Mouse (Mus musculus) cerebellum, adult 11-12 months (tissue): ENCODE measurements around the gene Maml3.

ENCODE experiments used
- DNase-seq: peaks from one replicate; pipeline ENCODE4 v3.0.0; 2022

The Maml3 gene

GRCm38 (mm10) chr3:52043847-52044246, 61.0 kb downstream of the Maml3 start:
- DNase-seq = no peak

- no peak for DNase-seq
These were observed 62.2 kb downstream of the Maml3 start for GRCm38 (mm10) chr3:52042680-52043079.

GRCm38 (mm10) chr3:52039958-52040357, 64.9 kb downstream of the Maml3 start:
- DNase-seq = no peak

GRCm38 (mm10) chr3:52037260-52037659, 67.6 kb downstream of the Maml3 start:
- no peak for DNase-seq

DNA sequence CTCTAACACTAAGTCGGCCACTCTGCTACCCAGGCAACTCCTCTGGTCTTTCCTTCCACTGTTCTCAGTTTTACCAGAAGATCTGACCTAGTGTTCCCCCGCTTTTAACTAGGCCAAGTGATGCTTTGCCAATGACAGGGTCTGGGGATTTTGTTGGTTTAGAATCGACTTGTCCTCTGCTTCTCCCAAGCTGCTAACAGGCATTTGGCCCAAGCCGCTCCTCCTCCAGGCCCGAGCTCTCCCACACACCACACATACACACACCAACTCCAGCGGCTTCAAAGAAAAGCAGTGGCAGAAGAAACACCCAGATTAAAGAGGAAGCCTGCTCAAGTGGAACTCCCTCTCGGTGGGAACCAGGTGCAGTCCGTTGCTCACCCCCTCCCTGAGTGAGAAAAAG, 69.5 kb downstream of the Maml3 start:
- DNase-seq = no peak

GRCm38 (mm10) chr3:52033857-52034588, 70.9 kb downstream of the Maml3 start:
- no peak for DNase-seq

DNA sequence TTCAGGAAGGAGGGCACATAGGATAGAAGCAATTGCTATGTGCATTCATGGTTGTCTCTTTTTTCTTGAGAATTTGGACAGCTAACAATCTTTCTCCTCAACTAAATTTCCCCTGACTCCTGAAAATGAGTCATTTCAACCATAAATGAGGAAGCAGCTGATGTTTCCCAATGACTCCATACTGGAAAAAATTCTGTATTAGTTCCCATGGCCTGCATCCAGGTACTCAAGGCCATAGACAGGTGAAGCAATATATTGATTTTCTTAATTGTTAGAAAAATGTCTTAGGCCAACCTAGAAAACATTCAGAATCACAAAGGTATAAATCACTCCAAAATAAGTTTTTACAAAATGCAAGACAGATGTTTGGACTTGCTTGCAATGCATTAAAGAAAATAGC, 73.5 kb downstream of the Maml3 start:
- no peak for DNase-seq

DNA sequence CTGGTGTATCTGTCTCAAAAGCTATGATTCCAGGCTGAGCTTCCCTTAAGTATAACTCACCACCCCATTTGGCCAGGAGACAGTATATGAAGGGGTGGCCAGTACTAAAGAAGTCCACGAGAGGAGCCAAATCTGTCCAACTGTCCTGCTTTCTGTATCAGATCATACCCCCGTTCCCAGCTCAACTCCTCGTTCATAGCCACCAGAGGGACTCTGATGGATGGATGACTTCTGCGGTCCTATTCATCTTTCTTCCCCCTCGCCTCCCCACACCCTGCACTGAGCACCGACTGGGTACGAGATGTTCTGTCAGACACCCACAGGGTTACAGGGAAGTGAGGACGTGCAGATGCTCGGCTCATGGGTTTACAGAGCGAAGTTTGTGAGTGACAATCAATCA, 74.8 kb downstream of the Maml3 start:
- no peak for DNase-seq

DNA sequence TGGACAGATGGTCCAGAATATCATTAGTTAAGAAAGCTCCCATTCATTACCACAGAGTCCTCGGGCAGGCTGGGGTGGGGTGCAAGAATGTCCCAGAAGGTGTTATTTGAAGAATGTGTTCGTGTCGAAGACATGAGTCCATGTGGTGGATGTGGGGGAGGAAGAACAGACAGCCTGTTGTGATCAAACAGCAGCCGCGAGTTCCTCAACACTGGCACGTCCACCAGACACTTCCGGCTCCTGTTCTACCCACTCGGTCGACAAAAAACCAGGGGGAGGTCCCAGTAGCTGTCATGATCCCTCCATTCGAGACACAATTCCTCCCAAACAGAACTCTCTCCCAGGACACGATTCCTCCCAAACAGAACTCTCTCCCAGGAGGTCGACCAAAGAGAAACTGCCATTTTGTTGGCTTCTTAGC, 75.2 kb downstream of the Maml3 start:
- DNase-seq = no peak

GRCm38 (mm10) chr3:52027972-52028371, 76.9 kb downstream of the Maml3 start:
- DNase-seq = no peak

GRCm38 (mm10) chr3:52022486-52022885, 82.4 kb downstream of the Maml3 start:
- DNase-seq = no peak

GRCm38 (mm10) chr3:52018103-52018439, 86.8 kb downstream of the Maml3 start:
- DNase-seq = no peak

DNA sequence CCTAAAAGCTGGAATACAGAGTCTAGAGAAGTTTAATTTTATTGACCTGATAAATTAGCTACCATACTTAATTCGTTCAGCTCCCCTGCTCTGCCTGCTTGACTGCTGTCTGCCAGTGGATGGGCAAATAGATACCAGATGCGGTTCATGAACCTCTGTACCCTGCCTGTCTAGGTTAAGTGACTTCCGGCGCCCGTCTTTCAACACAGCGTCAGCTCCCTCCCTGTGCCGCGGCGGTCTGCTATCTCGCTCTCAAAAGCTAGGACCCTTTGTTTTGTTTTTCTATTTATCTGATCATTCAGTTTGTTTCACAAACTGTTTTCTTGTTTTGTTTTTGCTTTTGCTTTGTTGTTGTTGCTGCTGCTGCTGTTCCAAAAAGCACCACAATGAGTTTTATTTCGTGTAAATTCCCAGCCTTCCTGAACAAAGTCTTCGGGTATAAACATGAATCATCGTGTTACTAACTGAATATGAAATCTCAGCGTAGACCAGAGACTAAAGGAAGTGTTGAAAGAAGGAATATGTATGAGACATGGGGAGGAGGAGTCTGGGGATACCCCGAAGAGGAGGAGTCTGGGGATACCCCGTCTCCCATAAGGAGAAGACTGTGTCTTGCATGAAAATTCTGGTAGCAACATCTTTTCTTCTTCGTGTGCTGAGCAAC, 87.3 kb downstream of the Maml3 start:
- no peak for DNase-seq

DNA sequence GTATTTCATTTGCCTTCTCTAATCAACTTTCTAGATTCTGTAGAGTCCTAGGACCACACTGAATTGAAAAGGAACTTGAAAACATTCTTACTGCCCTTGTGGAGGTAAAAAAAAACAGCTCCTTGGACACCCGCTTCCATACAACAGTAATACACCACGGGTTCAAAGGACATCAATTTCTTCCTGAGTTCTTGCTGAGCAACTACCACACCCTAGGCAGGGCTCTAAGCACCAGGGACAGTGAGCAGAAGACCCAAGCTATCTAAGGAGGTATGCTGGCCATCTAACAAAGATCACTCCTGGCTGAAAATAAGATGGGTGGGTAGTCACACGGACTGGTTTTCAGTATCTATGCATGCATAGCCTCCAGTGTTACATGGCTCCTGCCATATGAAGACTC, 88.7 kb downstream of the Maml3 start:
- DNase-seq = no peak

DNA sequence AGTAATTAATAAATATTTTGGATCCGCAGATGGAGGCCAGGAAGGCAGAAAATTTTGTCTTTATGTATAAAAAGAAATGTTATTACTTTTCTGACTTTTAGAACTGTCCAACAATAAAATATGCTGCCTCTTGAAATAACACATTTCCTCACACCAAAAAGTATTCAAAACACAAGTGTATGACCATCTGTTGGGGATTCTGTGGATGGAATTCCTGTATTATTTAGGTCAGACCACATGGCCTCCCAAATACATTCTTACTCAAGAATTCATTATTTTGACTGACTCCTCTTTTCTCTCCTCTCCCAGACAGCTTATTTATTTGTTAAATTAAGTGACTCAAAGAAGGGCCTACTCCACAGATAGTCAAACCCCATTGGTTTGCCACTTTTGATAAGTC, 89.3 kb downstream of the Maml3 start:
- no peak for DNase-seq

- no peak for DNase-seq
These were observed 93.7 kb downstream of the Maml3 start for GRCm38 (mm10) chr3:52011032-52011710.

DNA sequence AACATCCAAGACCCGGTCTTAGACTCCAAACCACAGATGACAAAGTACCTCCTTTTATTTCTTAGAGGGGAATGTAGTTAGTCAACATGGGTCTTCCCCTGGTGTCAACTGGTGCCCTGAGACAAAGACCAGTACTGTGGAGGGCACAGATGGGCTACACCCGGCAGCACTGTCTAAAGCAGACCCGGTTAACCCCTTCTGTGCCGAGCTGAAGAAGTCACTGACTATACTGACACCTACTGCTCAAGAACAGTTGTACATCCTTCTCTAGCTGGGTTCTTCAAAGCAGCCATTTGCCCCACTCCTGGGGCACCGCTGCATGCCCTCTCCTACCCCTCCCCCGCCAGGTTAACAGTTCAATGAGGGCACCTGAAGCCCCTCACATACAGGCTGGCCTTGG, 95.6 kb downstream of the Maml3 start:
- DNase-seq = peak; percentile 45

GRCm38 (mm10) chr3:52007602-52008252, 97.1 kb downstream of the Maml3 start:
- peak; percentile 87 for DNase-seq

DNA sequence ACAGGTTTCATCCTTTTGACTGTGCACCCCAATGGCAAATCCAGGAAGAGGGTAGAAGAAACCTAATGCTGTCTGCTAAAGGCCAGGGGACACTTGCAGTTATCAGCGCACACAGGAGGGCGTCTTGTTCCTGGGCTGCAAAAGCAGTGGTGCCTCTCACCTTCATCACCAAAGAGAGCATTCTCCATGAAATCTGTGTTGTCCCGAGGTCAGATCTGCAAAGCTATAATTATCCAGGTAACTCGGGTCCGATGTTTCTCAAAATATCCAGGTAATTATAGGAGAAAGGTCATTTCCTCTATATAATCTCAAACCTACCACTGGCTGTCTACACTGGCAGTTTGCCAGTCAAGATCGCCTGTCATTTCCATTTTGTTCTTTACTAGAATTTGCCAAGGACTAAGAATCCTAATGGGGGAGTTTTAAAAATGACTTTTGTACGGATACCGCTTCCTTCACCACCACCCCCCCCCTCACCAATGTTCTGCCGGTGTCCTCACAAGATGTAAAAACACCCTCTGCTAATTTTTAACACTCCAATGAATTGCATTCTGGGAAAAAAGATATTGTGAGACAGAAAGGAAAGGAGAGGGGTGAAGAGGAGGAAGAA, 98.0 kb downstream of the Maml3 start:
- DNase-seq = peak; percentile 42

GRCm38 (mm10) chr3:52003663-52004062, 101.2 kb downstream of the Maml3 start:
- no peak for DNase-seq

GRCm38 (mm10) chr3:52001518-52001895, 103.4 kb downstream of the Maml3 start:
- no peak for DNase-seq

DNA sequence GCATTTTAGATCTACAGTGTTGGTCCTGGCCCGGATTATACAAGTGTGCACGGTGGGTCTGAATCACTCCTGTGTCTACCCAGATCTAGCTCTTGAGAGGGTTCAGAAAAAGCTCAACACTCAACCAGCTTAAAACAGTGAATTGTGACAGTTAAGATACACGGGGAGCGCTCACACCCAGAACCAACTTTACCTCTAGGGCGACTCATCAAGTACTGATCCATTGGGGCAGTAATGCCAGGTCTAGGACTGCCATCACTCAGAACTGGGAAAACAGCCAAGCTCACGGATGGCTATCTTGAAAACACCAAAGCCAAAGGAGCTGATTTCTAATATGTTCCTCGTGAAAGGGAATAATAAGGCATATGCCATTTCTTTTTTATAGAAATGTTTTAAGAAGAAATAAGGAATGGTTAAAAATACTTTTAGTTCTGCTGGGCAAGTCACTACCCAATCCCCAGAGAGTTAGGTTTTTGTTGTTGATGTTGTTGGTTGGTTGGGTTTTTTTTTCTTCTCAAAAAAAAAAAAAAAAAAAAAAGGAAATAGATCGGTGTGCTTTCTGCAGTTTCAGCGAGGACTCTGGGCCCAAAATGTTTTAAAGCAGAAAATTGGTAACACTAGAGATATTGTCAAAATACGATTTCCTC, 103.9 kb downstream of the Maml3 start:
- no peak for DNase-seq
